Mouse (Mus musculus): ENCODE data around the gene Rln3.
A peak's percentile ranks its signal among the peaks of the same experiment; 100 is the strongest.

Gene Rln3

DNA sequence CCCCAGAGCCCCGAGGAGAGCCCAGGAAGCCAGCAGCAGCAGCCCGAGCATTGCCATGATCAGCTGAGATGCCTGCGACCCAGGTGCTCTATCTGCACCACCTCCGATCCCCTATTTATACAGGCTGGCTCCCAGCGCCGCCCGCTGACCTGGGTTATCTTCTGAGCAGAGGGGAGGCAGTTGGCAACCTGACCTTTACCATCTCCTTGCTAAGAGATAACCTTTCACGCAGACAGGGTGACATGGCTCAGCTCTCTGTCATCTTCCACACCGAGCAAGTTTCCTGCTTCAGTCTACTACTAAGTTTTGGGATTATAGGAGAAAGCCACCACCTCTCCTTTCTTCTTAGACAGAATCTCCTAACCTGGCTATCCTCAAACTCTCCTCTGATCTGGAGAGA, at the start of gene Rln3:
Gene Rln3, minus strand, starts transcription at position 101 of the 400 bp plus-strand sequence.
- DNase-seq: no peak

- no peak for DNase-seq
These were observed 45.8 kb upstream of the Rln3 start for GRCm38 (mm10) chr8:84090585-84090984.

- DNase-seq: no peak
These were observed 44.5 kb upstream of the Rln3 start for GRCm38 (mm10) chr8:84089277-84089676.

GRCm38 (mm10) chr8:84087821-84088220, 43.0 kb upstream of the Rln3 start:
- DNase-seq: no peak

GRCm38 (mm10) chr8:84087156-84087555, 42.4 kb upstream of the Rln3 start:
- no peak for DNase-seq

DNA sequence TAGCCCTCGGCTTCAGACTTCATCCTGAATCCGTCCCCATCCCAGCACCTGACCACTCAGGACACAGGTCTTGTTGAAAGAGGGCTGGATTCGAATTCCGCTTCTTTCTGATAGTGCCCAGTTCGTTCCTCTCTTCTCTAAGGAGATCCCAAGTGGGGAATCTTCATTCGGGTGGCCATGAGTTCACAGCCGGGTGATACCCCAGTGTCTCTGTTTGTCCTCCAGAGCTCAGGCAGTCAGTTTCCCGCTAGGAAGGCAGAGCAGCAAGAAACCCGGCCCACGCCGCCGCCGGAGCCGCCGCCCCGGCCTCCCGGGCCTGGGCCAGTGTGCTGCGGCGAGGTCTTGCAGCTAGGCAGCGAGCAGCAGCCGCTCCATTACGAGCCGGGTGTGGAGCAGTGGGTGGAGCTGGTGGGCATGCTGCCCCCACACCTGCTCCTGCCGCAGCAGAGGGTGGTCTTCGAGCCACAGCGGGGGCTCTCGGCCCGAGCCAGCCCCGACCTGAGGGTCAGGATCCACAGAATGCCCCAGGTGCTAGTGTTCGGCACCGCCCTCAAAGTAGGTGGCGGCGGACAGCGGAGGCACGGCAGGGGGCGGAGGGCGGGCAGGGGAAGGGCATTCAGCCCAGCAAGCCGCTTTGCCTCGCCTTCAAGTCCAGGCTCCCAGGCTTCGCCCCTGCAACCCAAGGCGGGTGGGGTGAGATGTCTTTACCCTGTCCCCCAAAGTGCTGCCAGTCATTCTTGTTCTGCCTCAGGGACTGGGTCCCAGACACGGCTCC, 39.7 kb upstream of the Rln3 start:
- no peak for DNase-seq

DNA sequence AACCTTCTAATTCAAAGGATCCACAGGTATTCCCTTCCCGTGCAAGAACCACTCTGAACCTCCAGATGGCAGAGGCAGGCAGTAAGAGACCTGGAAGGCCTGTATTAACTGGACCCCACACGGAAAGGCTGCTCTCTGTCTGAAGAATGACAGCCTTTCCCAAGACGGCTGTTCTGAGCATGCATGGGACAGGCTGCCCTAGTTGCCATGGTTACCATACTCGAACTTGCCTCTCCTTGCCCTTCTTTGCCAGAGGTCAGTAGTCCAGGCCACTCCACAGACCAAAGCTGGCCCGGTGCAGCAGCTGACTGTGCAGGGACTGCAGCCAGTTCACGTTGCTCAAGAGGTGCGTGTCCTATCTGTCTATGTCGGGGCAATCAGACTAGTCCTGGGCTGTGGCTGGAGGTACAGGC, 39.0 kb upstream of the Rln3 start:
- no peak for DNase-seq

- no peak for DNase-seq
These were observed 34.4 kb upstream of the Rln3 start for GRCm38 (mm10) chr8:84079206-84079605.

GRCm38 (mm10) chr8:84076849-84077248, 32.0 kb upstream of the Rln3 start:
- DNase-seq: no peak

- DNase-seq: no peak
These were observed 31.6 kb upstream of the Rln3 start for GRCm38 (mm10) chr8:84076412-84076811.

DNA sequence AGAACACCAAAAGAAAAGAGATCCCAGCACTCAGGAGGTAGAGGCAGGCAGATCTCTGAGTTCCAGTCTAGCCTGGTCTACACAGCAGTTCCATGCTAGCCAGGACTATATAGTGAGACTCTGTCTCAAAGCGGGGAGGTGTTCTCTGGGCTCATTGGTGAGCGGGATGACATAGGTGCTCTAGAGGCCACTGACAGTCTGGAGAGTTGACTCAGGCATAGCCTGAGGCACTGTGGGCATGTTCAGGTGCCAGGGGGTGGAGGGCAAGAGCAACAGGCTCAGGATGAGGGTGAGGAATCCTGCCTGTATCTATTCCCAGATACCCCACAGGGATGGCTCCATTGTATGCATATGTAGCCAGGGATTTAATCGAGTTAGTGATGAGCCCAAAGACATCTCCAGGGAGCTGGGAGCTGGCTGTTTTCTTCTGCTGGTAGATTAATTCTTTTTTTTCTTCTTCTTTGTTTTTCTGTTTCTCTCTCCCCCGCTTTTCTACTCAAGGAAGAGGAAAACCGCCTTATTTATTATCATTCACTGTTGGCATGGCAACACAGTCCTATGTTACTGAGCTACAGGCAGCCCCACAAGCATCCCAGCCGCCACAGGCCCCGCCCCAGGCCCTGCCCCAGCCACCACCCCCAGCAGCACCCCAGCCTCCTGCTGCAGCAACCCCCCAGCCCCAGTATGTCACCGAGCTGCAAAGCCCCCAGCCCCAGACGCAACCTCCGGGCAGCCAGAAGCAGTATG, 28.6 kb upstream of the Rln3 start:
- DNase-seq: no peak

DNA sequence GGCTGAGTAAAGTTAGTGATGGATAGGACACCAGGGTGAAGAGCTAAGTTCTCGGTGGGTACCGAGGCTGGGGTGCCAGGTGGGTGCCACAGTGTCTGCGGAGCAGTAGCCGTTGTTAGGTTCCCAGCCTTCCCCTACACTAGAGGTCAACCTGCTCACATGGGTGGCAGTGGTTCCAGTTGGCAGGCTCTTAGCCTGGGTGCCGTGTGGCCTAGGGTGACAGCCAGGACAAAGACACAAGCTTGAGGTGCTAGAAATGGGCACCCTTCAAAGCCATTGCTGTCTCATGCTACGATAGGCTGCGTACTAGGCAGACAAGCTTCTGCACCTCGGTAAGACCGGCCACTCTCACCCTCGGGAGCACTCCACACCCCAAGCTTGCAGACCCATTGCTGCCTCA, 27.5 kb upstream of the Rln3 start:
- no peak for DNase-seq

GRCm38 (mm10) chr8:84071921-84072320, 27.1 kb upstream of the Rln3 start:
- DNase-seq: no peak

DNA sequence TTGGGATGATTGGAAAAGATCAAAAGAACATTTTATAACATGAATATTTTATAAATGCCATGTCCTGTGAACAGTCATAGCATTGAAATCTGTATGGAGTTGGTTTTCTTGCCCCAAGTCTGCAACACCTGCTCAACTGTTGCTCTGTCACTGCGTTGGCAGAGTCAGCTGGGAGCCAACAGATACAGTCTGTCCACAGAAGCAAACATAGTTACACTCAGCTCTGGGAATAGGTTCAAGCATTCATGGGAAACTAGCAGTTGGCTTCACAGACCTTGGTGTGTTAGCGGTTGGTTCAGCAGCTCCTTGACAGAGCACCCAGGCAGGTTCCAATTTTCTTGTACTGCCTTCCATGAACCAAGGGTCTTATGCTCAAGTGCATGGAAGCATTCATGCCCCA, 25.9 kb upstream of the Rln3 start:
- no peak for DNase-seq

GRCm38 (mm10) chr8:84070241-84070640, 25.4 kb upstream of the Rln3 start:
- DNase-seq: no peak

DNA sequence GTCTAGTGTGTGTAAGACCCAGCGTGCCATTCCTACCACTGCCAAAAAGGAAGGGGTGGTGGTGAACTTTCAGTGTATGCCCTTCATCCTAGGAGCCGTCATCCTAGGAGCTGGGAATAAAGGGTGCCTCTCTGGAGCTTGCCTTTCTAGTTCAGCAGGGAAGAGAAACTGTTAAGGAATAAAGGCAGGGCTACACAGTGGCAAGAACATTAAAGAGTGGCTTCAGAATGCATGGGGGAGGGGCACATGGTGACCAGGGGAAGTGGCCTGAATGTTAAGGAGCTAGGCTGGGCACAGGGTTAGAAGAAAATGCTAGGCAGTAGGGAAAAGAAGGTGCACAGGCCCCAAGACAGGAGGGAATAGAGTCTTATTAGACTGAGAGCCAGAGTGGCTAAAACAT, 24.9 kb upstream of the Rln3 start:
- DNase-seq: no peak

GRCm38 (mm10) chr8:84069169-84069568, 24.4 kb upstream of the Rln3 start:
- no peak for DNase-seq

GRCm38 (mm10) chr8:84068316-84069035, 23.7 kb upstream of the Rln3 start:
- DNase-seq: no peak

DNA sequence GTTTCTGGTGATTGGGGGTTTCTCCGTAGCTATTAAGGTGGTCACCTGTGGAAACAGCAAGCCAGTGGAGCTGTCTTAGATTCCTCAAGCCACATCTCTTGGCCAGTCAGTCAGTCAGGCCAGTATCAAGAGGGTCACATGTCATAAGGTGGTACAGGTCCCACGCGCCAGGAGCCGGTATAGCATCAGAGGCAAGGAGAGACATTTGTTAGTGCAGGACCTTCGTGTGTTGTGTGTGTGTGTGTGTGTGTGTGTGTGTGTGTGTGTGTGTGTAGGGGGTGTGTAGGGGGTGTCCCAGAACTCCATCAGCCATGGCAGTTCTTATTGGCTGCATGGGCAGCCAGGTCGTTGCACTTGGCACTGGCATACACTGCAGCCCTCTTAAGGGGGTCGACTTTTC, 23.1 kb upstream of the Rln3 start:
- DNase-seq: no peak

GRCm38 (mm10) chr8:84067047-84067573, 22.3 kb upstream of the Rln3 start:
- DNase-seq: peak; percentile 99

GRCm38 (mm10) chr8:84066291-84066930, 21.6 kb upstream of the Rln3 start, which contains the start of gene Rfx1:
Gene Rfx1 (plus strand): TSS chr8:84066834.
- DNase-seq: peak; percentile 97

DNA sequence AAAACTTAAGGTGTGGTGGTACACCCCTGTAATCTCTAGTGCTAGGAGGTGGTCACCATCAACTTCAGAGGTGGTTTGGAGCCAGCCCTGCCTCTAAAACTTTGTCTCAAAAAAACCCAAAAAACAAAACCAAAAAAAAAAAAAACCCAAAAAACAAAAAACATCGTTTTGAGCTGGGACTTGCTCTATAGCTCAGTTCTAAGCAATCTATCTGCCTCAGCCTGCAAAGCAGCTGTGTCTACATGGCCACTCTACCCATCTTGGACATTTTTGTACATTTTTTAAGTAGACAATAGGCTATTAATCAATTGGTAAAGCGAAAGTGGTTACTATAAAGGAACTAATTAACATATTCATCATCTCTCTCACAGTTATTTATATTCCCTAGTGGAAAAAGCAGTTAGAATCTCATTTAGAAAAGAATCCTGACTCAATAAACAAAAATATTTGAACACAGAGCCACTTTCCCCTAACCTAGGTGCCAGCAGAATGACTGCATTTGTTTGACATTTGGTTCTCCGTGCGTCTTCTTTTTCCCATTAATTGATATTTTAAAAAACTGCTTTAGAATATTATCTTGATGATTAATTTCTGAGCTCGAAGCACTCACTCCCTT, 20.8 kb upstream of the Rln3 start:
- DNase-seq: no peak

Measured in thymus, postnatal 25 days (tissue).